Mouse (Mus musculus): ENCODE results near the gene Ndufb4. TPM values are rescaled to one million over a fixed set of nuclear protein-coding genes. Genes with fewer than 3 reads are reported as not detected.

Ndufb4 gene
- total RNA-seq, 4 experiments from 2014 or later: 161 to 184 (median 165) TPM

GRCm38 (mm10) chr16:37637802-37638201 is 16.5 kb downstream of the Ndufb4 start:
- no peak for DNase-seq (ENCODE audit: low spot score in 2 of 2)

- no peak for DNase-seq (ENCODE audit: low spot score in 2 of 2)
These were observed 18.1 kb downstream of the Ndufb4 start for GRCm38 (mm10) chr16:37636107-37636506.

GRCm38 (mm10) chr16:37635095-37635494 is 19.2 kb downstream of the Ndufb4 start:
- DNase-seq (ENCODE audit: low spot score in 2 of 2): no peak

DNA sequence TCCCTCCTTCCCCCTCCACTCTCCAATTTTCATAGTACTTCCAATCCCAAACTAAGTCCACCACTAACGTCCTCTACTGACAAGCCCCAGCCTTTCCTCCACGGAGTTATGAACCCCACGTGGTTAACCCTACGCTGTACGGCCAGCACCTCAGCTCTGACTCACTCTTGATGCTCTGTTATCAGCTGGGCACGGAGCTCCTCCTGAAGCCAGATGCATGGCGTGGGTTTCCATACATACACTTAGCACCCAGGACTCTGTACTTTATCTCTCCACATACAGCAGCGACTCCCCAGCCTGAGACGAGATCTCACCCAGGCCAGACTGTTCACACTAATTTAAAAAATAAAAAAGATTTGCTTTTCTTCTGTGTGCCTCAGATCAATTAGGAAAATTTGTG is 19.7 kb downstream of the Ndufb4 start:
- DNase-seq (ENCODE audit: low spot score in 2 of 2): no peak

DNA sequence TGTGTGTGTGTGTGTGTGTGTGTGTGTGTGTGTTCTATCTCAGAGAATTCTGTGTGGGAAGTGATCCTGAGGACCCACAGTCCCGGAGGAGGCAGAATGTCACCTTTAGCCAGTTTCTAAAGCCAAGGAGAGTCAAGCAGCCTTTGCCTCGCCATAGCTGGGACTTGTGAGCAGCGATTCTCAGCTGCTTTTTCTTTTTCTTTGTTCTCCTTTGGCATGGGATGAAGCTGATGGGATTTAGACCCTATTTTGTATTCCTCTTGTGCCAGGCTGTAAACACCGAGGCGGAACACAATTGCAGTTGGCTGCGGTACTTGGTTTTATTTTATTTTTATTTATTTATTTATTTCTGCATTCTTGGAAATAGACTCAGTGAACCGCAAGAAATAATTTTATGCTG is 25.2 kb downstream of the Ndufb4 start:
- DNase-seq (ENCODE audit: low spot score in 2 of 2): no peak

DNA sequence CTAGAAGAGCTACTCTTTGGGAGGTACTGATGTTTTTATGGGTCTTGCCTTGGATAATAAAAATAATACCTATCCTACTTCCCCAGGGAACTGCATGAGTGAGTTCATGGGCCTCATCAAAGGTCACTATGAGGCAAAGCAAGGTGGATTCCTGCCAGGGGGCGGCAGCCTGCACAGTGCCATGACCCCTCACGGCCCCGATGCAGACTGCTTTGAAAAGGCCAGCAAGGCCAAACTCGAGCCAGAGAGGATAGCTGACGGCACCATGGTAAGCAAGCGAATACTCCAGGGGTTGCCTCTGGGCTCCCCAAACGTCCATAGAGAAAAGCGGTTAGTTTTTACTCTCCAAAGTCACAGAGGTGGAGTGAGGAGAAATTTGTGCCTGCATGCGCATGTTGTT is 25.9 kb downstream of the Ndufb4 start:
- DNase-seq (ENCODE audit: low spot score in 2 of 2): no peak

- DNase-seq (ENCODE audit: low spot score in 2 of 2): no peak
These were observed 27.8 kb downstream of the Ndufb4 start for GRCm38 (mm10) chr16:37626388-37626949.

- DNase-seq (ENCODE audit: low spot score in 2 of 2): no peak
These were observed 31.3 kb downstream of the Ndufb4 start for GRCm38 (mm10) chr16:37622919-37623318.

DNA sequence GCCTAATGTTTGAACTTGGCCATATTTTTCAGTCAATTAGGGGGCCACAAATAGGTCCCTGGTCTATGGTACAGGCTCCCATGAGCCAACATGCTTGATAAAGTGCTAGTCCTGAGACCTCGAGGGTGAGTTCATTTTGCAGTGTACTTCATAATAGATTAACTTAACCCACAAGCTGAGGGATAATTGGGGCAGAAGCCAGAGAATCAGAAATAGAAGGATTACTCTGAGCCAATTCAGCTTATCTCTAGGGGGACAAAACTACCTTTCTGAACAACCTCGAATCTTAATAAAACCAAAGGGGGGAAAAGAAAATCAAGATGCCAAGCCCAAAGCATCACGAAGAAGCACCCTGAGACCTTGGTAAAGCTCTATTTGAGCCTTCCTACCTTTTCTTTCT is 31.9 kb downstream of the Ndufb4 start:
- no peak for DNase-seq (ENCODE audit: low spot score in 2 of 2)

DNA sequence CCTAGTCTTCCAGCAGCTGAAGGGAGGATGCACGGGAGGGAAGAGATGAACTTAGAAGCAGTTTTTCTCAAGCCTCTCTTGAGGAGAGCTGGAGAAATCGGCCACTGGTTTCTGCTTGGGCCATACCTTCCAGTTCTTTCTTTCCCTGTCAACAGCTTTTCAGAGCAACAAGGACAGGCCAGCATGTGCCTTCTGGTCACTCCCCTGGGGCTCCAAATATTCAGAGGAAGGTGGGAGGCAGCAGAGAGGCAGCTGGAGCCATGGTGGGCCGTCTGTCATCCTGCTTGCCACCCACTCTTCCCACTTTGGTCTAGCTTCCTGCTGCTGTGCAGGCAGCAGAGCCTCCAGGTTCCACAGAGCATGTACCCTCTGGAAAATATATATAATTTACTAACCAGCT is 36.6 kb downstream of the Ndufb4 start:
- no peak for DNase-seq (ENCODE audit: low spot score in 2 of 2)

DNA sequence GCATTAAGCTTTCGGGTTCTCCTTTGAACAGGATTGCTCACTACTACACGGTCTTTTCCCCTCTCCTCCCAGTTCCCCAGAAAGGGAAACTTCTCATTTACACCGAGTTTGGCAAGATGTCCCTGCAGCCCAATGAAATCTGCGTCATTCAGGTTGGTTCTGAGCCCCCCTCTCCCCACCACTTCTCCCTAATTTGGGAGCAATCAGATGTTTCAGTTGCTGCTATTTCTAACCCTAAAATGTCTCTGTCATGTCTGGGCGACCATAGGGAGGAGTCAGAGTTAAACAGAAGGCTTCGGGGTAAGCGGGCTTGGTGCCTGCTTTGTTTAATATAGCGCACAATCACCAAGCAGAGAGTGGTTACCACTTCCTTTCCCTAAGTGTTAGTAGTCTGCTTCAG is 38.1 kb downstream of the Ndufb4 start:
- DNase-seq (ENCODE audit: low spot score in 2 of 2): no peak

- no peak for DNase-seq (ENCODE audit: low spot score in 2 of 2)
These were observed 38.8 kb downstream of the Ndufb4 start for GRCm38 (mm10) chr16:37615429-37615828.

GRCm38 (mm10) chr16:37614540-37614939 is 39.7 kb downstream of the Ndufb4 start:
- DNase-seq (ENCODE audit: low spot score in 2 of 2): no peak

DNA sequence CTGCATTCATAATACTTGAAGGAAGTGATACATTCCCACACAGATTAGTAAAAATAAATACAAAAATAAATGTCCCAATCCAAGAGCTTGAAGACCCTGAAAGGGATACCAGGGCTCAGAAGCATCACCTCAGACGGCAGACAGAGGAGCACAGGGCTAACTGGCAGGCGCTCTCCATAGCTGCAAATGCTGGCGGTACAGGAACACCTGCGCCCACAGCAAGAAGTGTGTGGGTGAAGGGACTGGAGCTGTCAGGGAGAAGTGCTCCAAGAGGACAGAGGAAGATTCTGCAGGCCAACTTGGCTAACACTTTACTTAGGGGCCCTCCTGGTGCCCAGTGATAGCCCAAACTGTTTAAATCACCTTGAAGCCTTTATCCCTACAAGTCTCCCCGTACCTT is 42.2 kb downstream of the Ndufb4 start:
- DNase-seq (ENCODE audit: low spot score in 2 of 2): no peak

- DNase-seq (ENCODE audit: low spot score in 2 of 2): no peak
These were observed 43.2 kb downstream of the Ndufb4 start for GRCm38 (mm10) chr16:37611072-37611471.

DNA sequence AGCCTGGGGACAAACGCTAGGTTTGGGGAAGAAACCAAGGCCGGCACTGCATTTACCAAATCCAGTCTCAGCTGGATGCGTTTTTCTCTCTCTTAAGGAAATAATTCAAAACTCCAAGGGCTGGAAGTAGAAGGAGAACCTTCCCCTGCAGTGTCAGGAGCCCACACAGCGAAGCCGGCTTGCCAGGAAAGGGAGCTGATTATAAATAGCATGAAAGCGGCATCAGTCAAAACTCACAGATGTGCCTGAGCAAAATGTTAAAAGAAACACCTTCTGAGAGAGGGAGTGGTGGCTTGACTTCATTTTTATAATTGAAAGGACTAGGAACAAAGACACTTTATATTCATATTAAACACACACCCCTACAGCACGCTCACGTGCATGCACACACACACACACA is 43.9 kb downstream of the Ndufb4 start:
- DNase-seq (ENCODE audit: low spot score in 2 of 2): no peak

- DNase-seq (ENCODE audit: low spot score in 2 of 2): no peak
These were observed 50.0 kb downstream of the Ndufb4 start for GRCm38 (mm10) chr16:37604243-37604642.

GRCm38 (mm10) chr16:37603431-37603830 is 50.8 kb downstream of the Ndufb4 start:
- no peak for DNase-seq (ENCODE audit: low spot score in 2 of 2)

DNA sequence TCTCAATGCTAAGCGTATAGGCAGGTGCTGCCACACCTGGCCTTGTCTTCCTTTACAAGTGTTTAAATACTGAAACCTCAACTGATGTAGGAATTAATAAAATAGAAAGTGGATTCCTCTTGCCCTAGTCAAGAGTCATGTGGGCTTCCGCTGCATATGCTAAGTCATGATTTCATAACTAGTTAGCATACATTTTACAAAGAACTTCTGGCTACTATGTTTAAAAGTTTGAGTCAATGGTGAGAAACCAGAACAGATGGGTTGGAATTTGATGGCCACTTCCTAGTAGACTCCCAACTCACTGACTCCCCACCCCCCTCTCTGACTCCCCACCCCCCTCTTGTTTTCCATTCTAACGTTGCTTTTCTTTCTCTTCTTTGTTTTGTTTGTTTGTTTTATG is 54.9 kb downstream of the Ndufb4 start:
- DNase-seq (ENCODE audit: low spot score in 2 of 2): no peak

- no peak for DNase-seq (ENCODE audit: low spot score in 2 of 2)
These were observed 55.8 kb downstream of the Ndufb4 start for GRCm38 (mm10) chr16:37598463-37598862.

- no peak for DNase-seq (ENCODE audit: low spot score in 2 of 2)
These were observed 56.8 kb downstream of the Ndufb4 start for GRCm38 (mm10) chr16:37597412-37597811.
